Mouse (Mus musculus): ENCODE results near the gene Higd2a.

Higd2a gene

GRCm38 (mm10) chr13:54589996-54590951 lies at the start of gene Higd2a, which contains the start of gene Nop16:
Higd2a (plus strand) TSS chr13:54590207.
Nop16 (minus strand) TSS chr13:54590090.
- DNase-seq (ENCODE audit: low spot score in 2 of 2), result peak; percentile 95

- DNase-seq (ENCODE audit: low spot score in 2 of 2), result no peak
Measured at GRCm38 (mm10) chr13:54548036-54548435, 42.0 kb upstream of the Higd2a start.

- DNase-seq (ENCODE audit: low spot score in 2 of 2), result no peak
Measured at GRCm38 (mm10) chr13:54556176-54556575, 33.8 kb upstream of the Higd2a start.

DNA sequence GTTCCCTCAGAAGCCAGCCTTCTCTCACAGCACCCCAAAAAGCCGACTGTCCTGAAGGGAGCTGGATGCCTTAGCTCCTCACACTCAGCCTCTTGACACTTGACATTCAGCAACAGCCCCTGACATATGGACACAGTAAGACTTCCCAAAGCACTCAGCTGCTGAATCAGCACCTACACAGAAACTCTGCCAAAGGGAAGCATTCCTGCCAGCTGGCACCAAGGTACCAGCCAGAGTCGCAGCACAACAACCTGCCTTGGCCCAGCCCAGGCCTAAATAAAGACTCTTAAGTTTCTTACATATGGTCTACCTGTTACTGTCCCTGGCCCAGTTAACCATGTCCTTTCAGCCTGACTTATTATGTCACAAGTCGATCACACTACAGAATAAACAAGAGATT lies 33.2 kb upstream of the Higd2a start:
- no peak for DNase-seq (ENCODE audit: low spot score in 2 of 2)

DNA sequence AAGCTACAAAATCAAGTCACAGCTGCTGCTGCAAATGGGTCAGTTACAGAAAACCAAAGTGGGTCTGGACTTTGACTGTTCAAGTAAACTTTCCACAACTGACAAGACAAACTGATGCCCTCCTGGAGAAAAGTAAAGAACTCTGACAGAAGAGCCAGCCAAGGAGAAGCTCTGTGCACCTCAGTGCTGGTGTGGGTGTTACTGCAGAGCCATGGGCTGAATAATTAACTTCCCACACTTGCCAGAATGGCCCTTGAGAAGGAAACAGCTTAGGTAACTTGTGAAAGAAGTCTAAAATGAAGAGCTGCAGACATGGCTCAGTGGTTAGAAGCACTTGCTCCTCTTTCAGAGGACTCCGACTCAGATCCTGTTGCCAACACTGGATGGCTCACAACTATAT lies 32.4 kb upstream of the Higd2a start:
- DNase-seq (ENCODE audit: low spot score in 2 of 2), result no peak

DNA sequence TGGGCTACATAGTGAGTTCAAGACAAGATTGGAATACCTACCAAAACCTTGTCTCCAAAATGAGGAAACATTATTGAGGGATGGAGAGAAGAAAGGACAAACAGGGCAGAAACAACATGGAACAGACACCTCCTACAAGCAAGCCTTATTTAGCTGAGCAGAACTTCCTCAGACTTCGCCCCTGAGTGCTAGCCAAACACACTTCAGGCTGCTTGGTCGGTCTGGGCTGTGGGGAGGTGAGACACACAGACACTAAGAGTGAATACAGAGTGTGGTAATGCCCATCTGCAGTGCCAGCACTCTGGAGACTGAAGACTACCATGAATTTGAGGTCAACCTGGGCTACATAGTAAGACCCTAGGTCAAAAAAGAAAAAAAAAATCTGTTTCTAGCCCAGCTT lies 30.4 kb upstream of the Higd2a start:
- DNase-seq (ENCODE audit: low spot score in 2 of 2), result no peak

- DNase-seq (ENCODE audit: low spot score in 2 of 2), result no peak
Measured at GRCm38 (mm10) chr13:54560608-54561007, 29.4 kb upstream of the Higd2a start.

DNA sequence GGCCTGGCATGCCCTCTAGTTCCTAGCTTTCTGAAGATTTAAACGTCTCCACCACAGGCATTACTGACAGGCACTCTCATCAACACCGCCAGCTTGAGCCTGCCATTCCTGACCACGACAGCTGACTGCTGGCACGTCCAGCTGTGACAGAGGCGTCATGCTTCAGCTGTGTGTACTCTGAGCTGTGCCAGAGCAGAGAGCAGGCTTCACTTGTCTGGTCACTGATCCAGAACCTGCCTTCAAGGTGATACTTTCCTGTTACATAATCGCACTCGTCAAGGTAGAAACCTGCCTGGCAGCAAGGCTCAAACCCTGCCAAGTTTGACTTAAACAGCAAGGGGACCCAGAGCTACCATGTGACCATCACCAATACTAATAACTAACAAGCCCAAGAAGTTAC lies 27.4 kb upstream of the Higd2a start:
- no peak for DNase-seq (ENCODE audit: low spot score in 2 of 2)

DNA sequence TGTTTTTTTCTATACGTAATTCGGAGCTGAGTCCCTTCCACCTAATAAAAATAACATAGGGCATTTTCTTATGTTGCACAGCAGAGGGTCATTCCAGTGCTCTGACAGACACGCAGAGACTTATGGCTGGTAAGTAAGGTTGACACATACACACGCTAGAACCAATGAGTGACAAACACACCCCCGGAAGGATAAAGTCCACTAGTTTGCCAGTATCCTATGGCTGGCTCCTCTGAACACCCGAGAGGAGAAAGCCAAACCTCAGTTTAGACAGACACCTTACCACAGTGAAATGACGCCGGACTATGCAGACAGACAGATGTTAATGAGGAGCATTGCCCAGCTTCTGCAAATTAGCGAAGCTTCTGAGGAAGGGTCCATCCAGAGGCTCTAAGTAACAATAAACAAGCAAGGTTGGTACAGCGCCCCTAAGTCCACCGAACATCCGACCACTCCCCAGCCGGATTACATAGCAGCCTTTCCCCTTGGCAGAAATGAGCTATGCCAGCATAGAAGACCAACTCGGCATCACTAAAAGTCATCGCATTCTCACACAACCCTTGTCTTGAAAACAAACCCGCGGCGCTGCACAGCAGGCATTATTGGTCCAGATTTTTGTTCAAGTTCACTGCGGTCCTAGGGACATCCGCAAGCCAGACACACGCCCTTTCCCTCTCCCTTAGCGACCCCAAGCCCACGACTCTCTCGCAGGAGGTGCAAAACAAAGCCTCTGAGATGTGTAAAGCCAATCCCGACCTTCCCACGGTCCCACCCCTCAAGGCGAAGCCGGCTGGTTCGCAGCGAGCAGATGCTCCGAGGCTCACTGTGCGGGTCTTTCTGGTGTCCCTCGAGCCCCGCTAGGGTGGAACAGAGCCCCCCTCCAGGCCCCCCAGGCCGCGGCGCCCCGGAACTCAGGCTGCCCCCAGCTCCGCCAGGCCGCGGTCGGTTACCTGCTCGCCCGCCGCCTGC lies 25.5 kb upstream of the Higd2a start:
- DNase-seq (ENCODE audit: low spot score in 2 of 2), result peak in 1 of 2 experiments; percentile 3

GRCm38 (mm10) chr13:54565201-54565581 lies 24.8 kb upstream of the Higd2a start, which contains the start of gene 4833439L19Rik:
4833439L19Rik (minus strand) TSS chr13:54565435.
- DNase-seq (ENCODE audit: low spot score in 2 of 2), result peak; percentile 90 to 92

DNA sequence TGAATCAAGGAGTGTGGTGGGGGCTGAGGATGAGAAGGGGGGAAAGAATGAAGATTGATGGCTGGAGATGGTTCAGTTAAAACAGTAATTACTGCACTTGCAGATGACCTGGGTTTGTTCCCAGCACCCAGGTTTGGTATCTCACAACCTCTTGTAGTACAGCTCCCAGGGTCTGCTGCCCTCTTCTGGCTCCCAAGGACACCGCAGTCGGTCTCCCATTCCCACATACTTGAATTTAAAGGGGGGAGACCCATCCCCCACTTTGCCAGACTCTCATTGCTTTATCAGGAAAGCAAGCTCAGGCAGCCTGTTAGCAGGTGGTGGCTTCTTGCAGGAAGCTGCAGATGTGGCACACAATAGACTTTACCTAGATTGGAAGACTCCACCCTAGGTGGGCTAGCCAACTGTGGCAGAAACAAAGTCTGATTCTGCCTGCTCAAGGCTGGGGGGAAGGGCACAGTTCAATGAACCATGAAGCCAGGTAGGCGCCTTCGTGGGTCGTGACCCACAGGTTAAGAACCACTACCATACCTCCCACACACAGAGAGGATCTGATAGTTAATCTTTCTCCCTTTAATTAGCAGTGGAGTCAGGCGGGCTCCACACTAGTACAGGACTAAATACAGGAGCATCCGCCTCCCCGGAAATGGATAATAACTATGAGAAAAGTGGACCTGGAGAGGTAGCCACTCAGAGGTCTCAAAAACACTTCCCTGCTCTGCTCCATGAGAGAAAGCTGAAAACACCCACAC lies 24.2 kb upstream of the Higd2a start:
- DNase-seq (ENCODE audit: low spot score in 2 of 2), result no peak

DNA sequence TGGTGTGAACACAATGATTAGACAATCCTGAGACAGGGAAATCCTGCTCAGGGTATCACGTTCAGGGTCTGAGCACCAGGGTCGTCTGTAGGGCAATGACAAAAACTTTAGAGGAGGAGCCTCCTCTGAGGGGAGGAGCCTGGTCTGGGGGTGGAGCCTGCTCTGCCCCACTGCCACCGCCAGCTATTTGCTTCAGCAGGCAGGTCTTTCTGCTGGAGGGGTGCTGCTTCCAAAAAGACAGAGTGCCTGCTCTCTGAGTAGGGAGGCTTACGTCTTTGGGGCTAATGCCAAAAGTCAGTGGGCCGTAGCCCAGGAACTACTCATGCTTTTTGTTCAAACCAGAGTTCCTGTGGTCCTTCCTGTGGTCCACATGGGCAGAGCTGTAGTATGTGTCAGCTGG lies 21.6 kb upstream of the Higd2a start:
- DNase-seq (ENCODE audit: low spot score in 2 of 2), result no peak

DNA sequence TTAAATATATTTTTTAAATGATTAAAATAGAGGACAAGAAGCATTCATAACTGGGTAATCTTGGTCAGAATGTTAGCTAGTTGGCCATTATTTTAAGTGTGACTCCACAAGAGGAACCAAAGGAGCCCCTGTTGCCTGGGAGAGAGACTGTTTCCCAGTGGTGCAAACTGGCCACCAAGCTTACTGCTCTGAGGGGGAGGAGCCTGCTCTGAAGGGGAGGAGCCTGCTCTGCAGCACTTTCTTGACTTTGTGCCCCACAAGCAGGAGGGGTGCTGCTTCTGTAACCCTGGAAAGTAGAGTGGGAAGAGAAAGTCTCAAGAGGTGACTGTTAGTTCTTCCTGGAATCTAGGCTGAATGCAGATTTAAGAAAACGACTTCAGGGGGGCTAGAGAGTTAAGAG lies 20.7 kb upstream of the Higd2a start:
- no peak for DNase-seq (ENCODE audit: low spot score in 2 of 2)

DNA sequence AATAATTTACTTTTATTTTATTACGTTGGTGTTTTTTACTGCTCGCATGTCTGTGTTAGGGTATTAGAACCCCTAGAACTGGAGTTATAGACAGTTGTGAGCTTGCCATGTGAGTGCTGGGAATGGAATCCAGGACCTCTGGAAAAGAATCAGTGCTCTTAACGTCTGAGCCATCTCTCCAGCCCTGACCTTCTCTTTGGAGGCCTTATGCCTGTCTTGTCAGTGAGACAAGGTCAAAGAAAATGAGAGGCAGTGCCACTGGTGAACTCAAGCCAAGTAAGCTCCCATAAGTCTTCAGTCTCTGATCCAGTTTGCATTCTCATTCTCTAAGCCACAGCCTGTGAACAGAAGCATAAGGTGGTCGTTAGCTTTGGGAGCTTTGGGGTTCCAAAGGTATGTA lies 19.3 kb upstream of the Higd2a start:
- no peak for DNase-seq (ENCODE audit: low spot score in 2 of 2)

GRCm38 (mm10) chr13:54571637-54572036 lies 18.4 kb upstream of the Higd2a start:
- DNase-seq (ENCODE audit: low spot score in 2 of 2), result no peak

GRCm38 (mm10) chr13:54572621-54573020 lies 17.4 kb upstream of the Higd2a start:
- no peak for DNase-seq (ENCODE audit: low spot score in 2 of 2)

- peak; percentile 40 to 48 for DNase-seq (ENCODE audit: low spot score in 2 of 2)
Measured at GRCm38 (mm10) chr13:54574854-54575481, 15.0 kb upstream of the Higd2a start, which contains the start of gene Arl10. Arl10 (plus strand) TSS chr13:54575015.

GRCm38 (mm10) chr13:54575489-54575888 lies 14.5 kb upstream of the Higd2a start:
- DNase-seq (ENCODE audit: low spot score in 2 of 2), result no peak

DNA sequence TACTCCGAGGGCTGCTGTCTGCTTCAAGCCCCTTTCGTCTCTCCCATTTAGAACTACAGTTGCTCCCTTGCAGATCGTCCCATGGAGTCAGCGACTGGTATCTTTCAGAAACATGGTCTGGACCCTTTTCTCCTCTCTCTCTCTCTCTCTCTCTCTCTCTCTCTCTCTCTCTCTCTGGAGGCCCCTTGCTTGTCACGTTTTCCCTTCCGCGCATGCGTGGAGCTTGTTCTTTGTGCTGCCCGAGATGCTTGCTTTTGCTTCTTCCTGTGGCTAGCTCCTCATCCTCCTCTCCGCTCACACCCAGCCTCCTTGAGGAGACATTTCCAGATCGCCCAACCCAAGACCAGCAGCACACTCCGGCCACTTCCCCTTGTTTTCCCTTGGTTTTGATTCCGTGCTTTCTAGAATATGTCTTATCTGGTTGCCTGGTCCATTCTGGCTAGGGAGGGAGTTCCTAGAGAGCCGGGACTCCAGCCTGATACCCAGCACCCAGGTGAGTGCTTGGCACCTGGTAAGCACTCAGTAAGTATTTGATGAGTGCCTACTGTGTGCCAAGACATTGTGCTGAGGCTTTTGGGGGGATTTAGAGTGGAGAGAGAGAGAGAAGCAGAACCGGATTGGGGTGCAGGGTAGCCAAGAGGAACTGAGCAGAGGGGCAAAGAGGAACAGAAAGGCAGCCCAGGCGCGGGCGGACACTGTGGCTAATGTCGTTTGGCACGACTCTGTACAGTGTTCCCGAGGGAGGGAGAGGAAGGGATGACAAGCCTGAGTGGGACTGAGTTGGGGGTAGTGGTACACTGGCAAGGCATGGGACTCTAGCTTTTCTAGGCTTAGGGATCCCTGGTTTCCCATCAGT lies 12.1 kb upstream of the Higd2a start:
- DNase-seq (ENCODE audit: low spot score in 2 of 2), result peak in 1 of 2 experiments; percentile 34

- no peak for DNase-seq (ENCODE audit: low spot score in 2 of 2)
Measured at GRCm38 (mm10) chr13:54581385-54581784, 8.6 kb upstream of the Higd2a start.
